Comparison of ENCODE assay signal across 23 mouse cellular contexts in genomic region chr6:112739635-112740034, GRCm38 (mm10).
"Had no signal": no experiment of that assay in that cellular context is flagged by ENCODE, and none has a peak within 500 bp of the region (broad histone marks: within the 10 kb centered on the region; RNA-seq: fewer than 3 reads in every experiment).

No protein-coding gene starts in this region.

- H3K4me1 ChIP-seq: limb, embryonic 12.5 days; limb, embryonic 15.5 days; liver, embryonic 12.5 days; liver, embryonic 15.5 days; lung, embryonic 15.5 days; midbrain, embryonic 13.5 days; neural tube, embryonic 13.5 days; stomach, embryonic 15.5 days had no signal

- H3K36me3 ChIP-seq: liver, embryonic 12.5 days; liver, embryonic 15.5 days; lung, embryonic 15.5 days had no signal

- DNase-seq: kidney, adult 18-20 months; kidney, postnatal 36 days; left cerebral cortex, postnatal 4 days; lung, postnatal 10 days; retina, postnatal 1 day; right cerebral cortex, postnatal 25 days; thymus, adult 2 months; thymus, postnatal 25 days had no signal

- ATAC-seq: inflammation-experienced regulatory T-cells, adult 6 months; intestine, embryonic 16.5 days; liver, embryonic 12.5 days; midbrain, embryonic 13.5 days; midbrain, embryonic 16.5 days had no signal

- H3K4me2 ChIP-seq: limb, embryonic 12.5 days; limb, embryonic 15.5 days; liver, embryonic 12.5 days; liver, embryonic 15.5 days; lung, embryonic 15.5 days; midbrain, embryonic 13.5 days; neural tube, embryonic 13.5 days; stomach, embryonic 15.5 days had no signal

- H3K27me3 ChIP-seq: limb, embryonic 12.5 days; limb, embryonic 15.5 days; liver, embryonic 12.5 days; liver, embryonic 15.5 days; lung, embryonic 15.5 days; megakaryocyte, embryonic 14.5 days; midbrain, embryonic 13.5 days; neural tube, embryonic 13.5 days; stomach, embryonic 15.5 days had no signal

- H3K4me3 ChIP-seq: limb, embryonic 12.5 days; limb, embryonic 15.5 days; liver, embryonic 12.5 days; liver, embryonic 15.5 days; lung, embryonic 15.5 days; megakaryocyte, embryonic 14.5 days; midbrain, embryonic 10.5 days; midbrain, embryonic 13.5 days; myocyte; neural tube, embryonic 13.5 days; stomach, embryonic 15.5 days had no signal

- H3K9ac ChIP-seq: limb, embryonic 12.5 days; limb, embryonic 15.5 days; liver, embryonic 12.5 days; liver, embryonic 15.5 days; lung, embryonic 15.5 days; midbrain, embryonic 13.5 days; neural tube, embryonic 13.5 days; stomach, embryonic 15.5 days had no signal

- H3K9me3 ChIP-seq: limb, embryonic 12.5 days; limb, embryonic 15.5 days; liver, embryonic 12.5 days; liver, embryonic 15.5 days; lung, embryonic 15.5 days; megakaryocyte, embryonic 14.5 days; midbrain, embryonic 10.5 days; midbrain, embryonic 13.5 days; neural tube, embryonic 13.5 days; stomach, embryonic 15.5 days had no signal

- H3K27ac ChIP-seq: kidney, postnatal 0 days; limb, embryonic 12.5 days; limb, embryonic 15.5 days; liver, embryonic 12.5 days; liver, embryonic 15.5 days; lung, embryonic 15.5 days; midbrain, embryonic 10.5 days; midbrain, embryonic 13.5 days; neural tube, embryonic 13.5 days; stomach, embryonic 15.5 days had no signal
